Mouse (Mus musculus) E14TG2a.4 (cell line): ENCODE measurements around the gene Bglap.

Experiments used
- CTCF ChIP-seq: conservative IDR thresholded peaks from 2 replicates; pipeline ENCODE4 v1.5.1; 2014; ENCODE audit warnings: low read length
- NANOG ChIP-seq: IDR thresholded peaks from 2 replicates; pipeline ENCODE4 v1.6.1; 2014; ENCODE audit warnings: borderline replicate concordance, low read length, mixed read lengths
- POU5F1 ChIP-seq: IDR thresholded peaks from 2 replicates; pipeline ENCODE4 v1.6.1; 2014; ENCODE audit warnings: low read length, borderline replicate concordance

- no peak for TF ChIP-seq CTCF
- TF ChIP-seq POU5F1, result no peak
- no peak for TF ChIP-seq NANOG
Observed at GRCm38 (mm10) chr3:88393776-88394375, 9.6 kb upstream of the Bglap start.
